Mouse (Mus musculus) lung, embryonic 14.5 days (tissue): ENCODE measurements around the gene Txlna. TPM values are rescaled to one million over a fixed set of nuclear protein-coding genes. Genes with fewer than 3 reads are reported as not detected.

ENCODE experiments used
- ATAC-seq: fragments of 200-750 bp; cut with Nextera tagmentation; 2 replicates; pipeline ENCODE4 v1.8.0; 2017; ENCODE audit warnings: mild to moderate bottlenecking, moderate TSS enrichment, moderate library complexity; ENCODE audit not compliant: insufficient read depth
- DNase-seq: peaks from one replicate; pipeline ENCODE4 v3.0.0-alpha.2; 2015
- H3K27ac ChIP-seq: fragments of 300-500 bp; sonication (generic); 2 replicates; pipeline ENCODE4 v1.5.1; 2014; ENCODE audit warnings: low read depth, mild to moderate bottlenecking, moderate library complexity
- H3K27me3 ChIP-seq: fragments of 300-500 bp; sonication (generic); 2 replicates; pipeline ENCODE4 v1.6.1; 2014; ENCODE audit warnings: low read length, control low read depth; ENCODE audit not compliant: insufficient read depth
- H3K36me3 ChIP-seq: fragments of 300-500 bp; sonication (generic); 2 replicates; pipeline ENCODE4 v1.6.1; 2014; ENCODE audit warnings: control low read depth; ENCODE audit not compliant: insufficient read depth
- H3K4me1 ChIP-seq: fragments of 300-500 bp; sonication (generic); 2 replicates; pipeline ENCODE4 v1.6.1; 2014; ENCODE audit warnings: antibody characterized with exemption, control low read depth; ENCODE audit not compliant: insufficient read depth
- H3K4me2 ChIP-seq: fragments of 300-500 bp; sonication (generic); 2 replicates; pipeline ENCODE4 v1.6.1; 2014; ENCODE audit warnings: mild to moderate bottlenecking
- H3K4me3 ChIP-seq: fragments of 300-500 bp; sonication (generic); 2 replicates; pipeline ENCODE4 v1.5.1; 2014; ENCODE audit warnings: low read depth, low read length
- H3K9ac ChIP-seq: fragments of 300-500 bp; sonication (generic); 2 replicates; pipeline ENCODE4 v1.6.1; 2014
- H3K9me3 ChIP-seq: fragments of 300-500 bp; sonication (generic); 2 replicates; pipeline ENCODE4 v1.6.1; 2016; ENCODE audit warnings: low read depth, low read length, control low read depth
- CTCF ChIP-seq: IDR thresholded peaks from 2 replicates; pipeline ENCODE4 v1.5.1; 2016; ENCODE audit warnings: antibody characterized with exemption, low read depth
- WGBS: fragments of 180-500 bp; shearing (Covaris S2); extraction: QIAGEN DNeasy Blood & Tissue Kit; methylation state at CpG from one replicate; pipeline ENCODE4 v1.1.7; 2014; 5-methylcytosine and 5-hydroxymethylcytosine counted together
- polyA plus RNA-seq: library from polyadenylated mRNA; unstranded; fragments of >200 nt; fragmentation: Nextera tagmentation; extraction: Ambion mirVana; gene quantifications from 2 replicates; pipeline ENCODE4 v1.2.1, GENCODE M21; 2014

Gene Txlna
- polyA plus RNA-seq, 1 experiment from 2014 or later = 109 TPM

DNA sequence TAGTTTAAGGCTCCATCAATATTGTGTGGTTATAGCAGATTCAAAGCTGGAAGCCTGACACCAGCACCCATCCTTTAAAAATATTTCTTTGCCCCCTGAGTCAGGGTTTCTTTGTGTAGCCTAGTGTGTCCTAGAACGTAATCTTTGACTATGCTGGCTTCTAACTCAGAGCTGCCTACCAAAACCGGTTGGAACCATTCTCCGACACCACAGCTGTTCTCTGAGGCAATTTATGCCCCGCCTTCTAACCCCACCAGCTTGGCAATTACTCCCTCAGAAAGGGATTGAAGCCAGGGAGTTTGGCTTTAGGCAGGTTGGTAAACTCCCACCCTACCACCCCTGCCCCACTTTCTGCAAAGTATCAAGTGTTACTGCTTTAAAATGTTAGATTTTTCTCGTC is 891 bp upstream of the Txlna start:
- ATAC-seq (no peak), DNase-seq (peak; percentile 41)
- H3K27me3 ChIP-seq = no peaks in the 10 kb centered on the region
- WGBS = 44% methylated on average over 5 of the region's 5 CpGs
- no peak for TF ChIP-seq CTCF
- peak overlapping the region; percentile 94 for H3K4me2 ChIP-seq
- H3K9me3 ChIP-seq = no peaks in the 10 kb centered on the region
- peaks cover 6% of the 10 kb centered on the region; the same call in 1 of the 2 replicates for H3K4me1 ChIP-seq
- H3K9ac ChIP-seq = no peak overlapping the region
- H3K4me3 ChIP-seq = peak overlapping the region; percentile 67; the same call in 1 of the 2 replicates
- peaks cover 55% of the 10 kb centered on the region for H3K36me3 ChIP-seq
- no peak overlapping the region for H3K27ac ChIP-seq

DNA sequence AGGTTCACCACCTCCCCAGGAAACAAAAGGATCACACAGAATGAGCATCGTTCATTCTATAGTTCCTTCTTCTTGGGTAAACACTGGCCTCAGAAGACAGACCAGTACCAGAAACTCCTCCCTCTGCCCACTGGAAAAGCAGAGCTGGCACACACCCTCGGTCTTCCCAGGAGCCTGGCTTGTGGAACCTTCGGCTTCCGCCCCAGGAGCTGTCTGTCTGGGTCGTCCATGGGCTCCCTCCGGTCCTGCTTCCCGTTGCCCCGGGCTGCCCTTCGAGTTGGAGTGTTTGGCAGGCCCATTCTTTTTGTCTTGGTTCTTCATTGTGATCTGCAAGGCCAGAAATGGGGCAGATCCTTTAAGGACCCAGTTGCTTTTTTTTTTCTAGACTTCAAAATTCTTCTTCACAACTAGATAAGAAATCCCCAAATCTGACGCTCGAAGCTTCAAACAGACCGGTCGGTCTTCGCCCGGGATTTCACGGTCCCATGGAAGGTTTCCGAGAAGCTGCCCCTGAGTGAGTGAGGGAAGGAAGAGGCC is 696 bp downstream of the Txlna start:
- peak; percentile 41 for DNase-seq
- H3K27ac ChIP-seq = peak overlapping the region; percentile 92
- H3K9me3 ChIP-seq = no peaks in the 10 kb centered on the region
- peaks cover 6% of the 10 kb centered on the region; the same call in 1 of the 2 replicates for H3K4me1 ChIP-seq
- H3K27me3 ChIP-seq = no peaks in the 10 kb centered on the region
- TF ChIP-seq CTCF = no peak
- WGBS = 1% methylated on average over 17 of the region's 17 CpGs
- peak overlapping the region; percentile 67 for H3K4me3 ChIP-seq
- no peak for ATAC-seq
- H3K36me3 ChIP-seq = peaks cover 58% of the 10 kb centered on the region
- H3K9ac ChIP-seq = peak overlapping the region; percentile 80
- peak overlapping the region; percentile 94 for H3K4me2 ChIP-seq

DNA sequence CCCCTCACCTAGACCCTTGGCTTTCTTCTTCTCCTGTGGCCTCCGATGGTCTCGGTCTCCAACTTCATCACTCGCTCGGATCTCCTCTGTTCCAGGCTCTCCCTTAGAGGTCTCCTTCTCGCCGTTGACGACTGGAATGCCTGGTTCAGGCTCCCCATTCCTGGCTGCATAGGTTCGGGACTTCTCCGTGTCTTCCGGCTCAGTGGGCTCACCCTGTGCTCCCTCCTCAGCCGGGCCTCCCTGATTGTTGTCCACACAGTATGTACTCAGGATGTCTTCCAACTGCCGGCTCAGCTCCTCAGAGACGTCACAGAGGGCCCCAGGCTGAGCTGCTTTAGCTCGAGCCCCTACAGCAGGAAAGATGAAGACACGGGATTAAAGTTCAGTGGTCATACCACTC is 1.6 kb downstream of the Txlna start:
- WGBS = 79% methylated on average over 15 of the region's 15 CpGs

DNA sequence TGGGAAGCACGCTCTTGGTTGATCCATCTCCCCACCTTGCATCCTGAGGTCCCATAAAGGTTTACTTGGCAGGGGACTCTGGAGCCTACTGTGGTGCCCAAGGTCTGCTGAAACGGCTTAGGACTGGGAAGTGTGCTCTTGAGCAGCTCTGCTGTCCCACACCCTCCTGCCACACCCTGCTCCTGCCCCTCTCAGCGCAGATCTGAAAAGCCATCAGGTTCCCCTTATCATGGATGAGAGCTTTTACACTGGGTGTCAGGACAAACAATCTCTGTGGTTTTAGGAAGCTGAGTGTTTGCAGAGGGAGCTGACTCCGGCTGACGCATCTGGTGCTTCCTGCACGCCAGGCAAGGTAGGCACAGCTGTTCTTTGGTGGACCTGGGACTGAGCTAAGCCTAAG is 7.0 kb downstream of the Txlna start:
- H3K4me3 ChIP-seq = no peak overlapping the region
- 81% methylated on average over 6 of the region's 6 CpGs for WGBS
- peaks cover 99% of the 10 kb centered on the region for H3K36me3 ChIP-seq
- DNase-seq (no peak), ATAC-seq (no peak)
- H3K9me3 ChIP-seq = no peaks in the 10 kb centered on the region
- TF ChIP-seq CTCF = no peak
- H3K9ac ChIP-seq = no peak overlapping the region
- no peak overlapping the region for H3K27ac ChIP-seq
- no peak overlapping the region for H3K4me2 ChIP-seq
- H3K4me1 ChIP-seq = no peaks in the 10 kb centered on the region
- no peaks in the 10 kb centered on the region for H3K27me3 ChIP-seq

More for the DNA sequence above, 1.6 kb downstream of the Txlna start:
- Histone ChIP-seq H3K4me1 (peaks cover 6% of the 10 kb centered on the region; the same call in 1 of the 2 replicates), H3K9ac (peak overlapping the region; percentile 80; the same call in 1 of the 2 replicates), H3K4me3 (peak overlapping the region; percentile 67), H3K9me3 (no peaks in the 10 kb centered on the region), H3K27ac (no peak overlapping the region), H3K4me2 (peak overlapping the region; percentile 94), H3K36me3 (peaks cover 59% of the 10 kb centered on the region), H3K27me3 (no peaks in the 10 kb centered on the region)
- ATAC-seq (no peak), DNase-seq (no peak)
- TF ChIP-seq CTCF = no peak

DNA sequence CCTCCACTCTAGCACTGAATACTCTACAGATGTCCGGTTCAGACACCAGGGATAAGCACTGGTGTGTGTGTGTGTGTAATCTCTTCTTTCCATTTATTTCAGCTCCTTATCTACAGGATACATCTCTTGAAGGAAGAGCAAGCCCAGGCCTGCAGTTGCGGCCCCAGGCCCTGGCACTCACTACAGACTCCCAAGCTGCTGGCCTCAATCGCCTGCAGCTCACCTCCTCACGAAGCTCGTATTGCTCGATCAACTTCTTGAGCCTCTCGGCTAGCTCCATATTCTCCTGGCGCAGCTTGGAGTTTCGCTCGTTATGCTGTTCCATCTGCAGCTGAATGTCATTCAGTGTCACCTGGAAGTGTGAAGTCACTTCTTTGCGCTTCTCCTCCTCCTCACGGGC is 9.0 kb downstream of the Txlna start:
- no peak for DNase-seq
- H3K27ac ChIP-seq = no peak overlapping the region
- peaks cover 100% of the 10 kb centered on the region for H3K36me3 ChIP-seq
- ATAC-seq = no peak
- no peaks in the 10 kb centered on the region for H3K27me3 ChIP-seq
- 83% methylated on average over 12 of the region's 12 CpGs for WGBS
- H3K4me1 ChIP-seq = no peaks in the 10 kb centered on the region
- TF ChIP-seq CTCF = no peak
- no peak overlapping the region for H3K4me3 ChIP-seq
- no peak overlapping the region for H3K4me2 ChIP-seq
- no peaks in the 10 kb centered on the region for H3K9me3 ChIP-seq
- no peak overlapping the region for H3K9ac ChIP-seq

DNA sequence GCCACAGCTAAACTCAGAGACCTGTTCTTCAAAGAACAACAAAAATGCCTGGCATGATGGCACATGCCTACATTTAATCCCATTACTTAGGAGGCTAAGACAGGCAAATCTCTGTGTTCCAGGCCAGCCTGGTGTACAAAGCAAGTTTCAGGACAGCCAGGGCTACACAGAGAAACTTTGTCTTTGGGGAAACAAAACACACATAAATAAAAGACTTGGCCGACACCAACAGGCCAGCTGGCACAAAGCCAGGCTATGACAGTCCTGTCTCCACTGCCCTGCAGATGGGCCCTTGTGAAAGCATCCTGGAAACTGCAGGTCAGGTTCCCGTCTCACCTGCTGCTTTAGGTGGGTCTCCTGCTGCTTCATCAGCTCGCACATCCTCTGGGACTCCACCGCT is 9.9 kb downstream of the Txlna start:
- Histone ChIP-seq H3K4me3 (no peak overlapping the region), H3K9ac (no peak overlapping the region), H3K27ac (no peak overlapping the region), H3K36me3 (peaks cover 100% of the 10 kb centered on the region), H3K4me1 (no peaks in the 10 kb centered on the region), H3K27me3 (no peaks in the 10 kb centered on the region), H3K9me3 (no peaks in the 10 kb centered on the region), H3K4me2 (no peak overlapping the region)
- 67% methylated on average over 4 of the region's 4 CpGs for WGBS
- no peak for TF ChIP-seq CTCF
- ATAC-seq (no peak), DNase-seq (peak; percentile 58)

DNA sequence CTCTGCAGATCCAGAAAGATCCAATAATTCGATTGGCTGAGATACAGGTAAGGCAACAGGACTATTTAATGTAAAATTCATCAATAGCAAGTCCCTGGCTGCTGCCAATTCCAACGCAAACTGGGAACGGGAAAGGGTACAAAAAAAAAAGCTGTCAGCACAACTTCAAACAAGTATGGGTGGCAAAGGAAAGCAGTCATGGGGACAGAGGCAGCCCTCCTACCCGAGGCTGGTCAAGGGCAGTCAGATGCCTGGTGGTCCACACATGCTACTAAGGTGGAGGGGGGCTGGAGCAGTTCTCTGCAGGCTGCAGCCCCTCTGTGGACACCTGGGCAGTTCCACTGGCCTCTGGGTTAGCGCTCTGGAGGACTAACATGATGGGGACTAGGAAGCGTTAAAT is 14.8 kb downstream of the Txlna start:
- Histone ChIP-seq H3K4me2 (no peak overlapping the region), H3K4me1 (peaks cover 13% of the 10 kb centered on the region; the same call in 1 of the 2 replicates), H3K27me3 (no peaks in the 10 kb centered on the region), H3K36me3 (peaks cover 56% of the 10 kb centered on the region), H3K9me3 (no peaks in the 10 kb centered on the region), H3K4me3 (no peak overlapping the region), H3K27ac (no peak overlapping the region), H3K9ac (no peak overlapping the region)
- DNase-seq = no peak
- WGBS = 67% methylated on average over 6 of the region's 6 CpGs
- TF ChIP-seq CTCF = no peak
- no peak for ATAC-seq
